Mouse (Mus musculus) natural killer cell, adult 2 months (primary cell): Measurements from ENCODE around the gene Gpat3.
A peak's percentile ranks its signal among the peaks of the same experiment; 100 is the strongest.

ENCODE experiments used
- DNase-seq, 2 experiments: peaks; one replicate each; pipeline ENCODE4 v3.0.0; 2022; ENCODE audit warnings: low spot score in 2 of 2

Gpat3 gene

GRCm38 (mm10) chr5:100860417-100861053, 15.0 kb downstream of the Gpat3 start:
- DNase-seq = no peak

GRCm38 (mm10) chr5:100861140-100861539, 15.6 kb downstream of the Gpat3 start:
- no peak for DNase-seq

GRCm38 (mm10) chr5:100861811-100862210, 16.3 kb downstream of the Gpat3 start:
- no peak for DNase-seq

GRCm38 (mm10) chr5:100863091-100863490, 17.6 kb downstream of the Gpat3 start:
- no peak for DNase-seq

GRCm38 (mm10) chr5:100864438-100864837, 18.9 kb downstream of the Gpat3 start:
- DNase-seq = no peak

- DNase-seq = no peak
Measured at GRCm38 (mm10) chr5:100866183-100866582, 20.7 kb downstream of the Gpat3 start.

- DNase-seq = no peak
Measured at GRCm38 (mm10) chr5:100869197-100869895, 23.8 kb downstream of the Gpat3 start.

- peak; percentile 19 to 74 for DNase-seq
Measured at GRCm38 (mm10) chr5:100871987-100872386, 26.5 kb downstream of the Gpat3 start.

GRCm38 (mm10) chr5:100874721-100875120, 29.2 kb downstream of the Gpat3 start:
- DNase-seq = no peak

- no peak for DNase-seq
Measured at GRCm38 (mm10) chr5:100875180-100875579, 29.7 kb downstream of the Gpat3 start.

- DNase-seq = no peak
Measured at GRCm38 (mm10) chr5:100877021-100877420, 31.5 kb downstream of the Gpat3 start.

- no peak for DNase-seq
Measured at GRCm38 (mm10) chr5:100885216-100885615, 39.7 kb downstream of the Gpat3 start.

- DNase-seq = no peak
Measured at GRCm38 (mm10) chr5:100886331-100886988, 40.9 kb downstream of the Gpat3 start.

- DNase-seq = no peak
Measured at GRCm38 (mm10) chr5:100896199-100896598, 50.7 kb downstream of the Gpat3 start.

GRCm38 (mm10) chr5:100899745-100900489, 54.4 kb downstream of the Gpat3 start:
- DNase-seq = no peak

- DNase-seq = no peak
Measured at GRCm38 (mm10) chr5:100901046-100901445, 55.5 kb downstream of the Gpat3 start.

- no peak for DNase-seq
Measured at GRCm38 (mm10) chr5:100908478-100908877, 63.0 kb downstream of the Gpat3 start.

- no peak for DNase-seq
Measured at GRCm38 (mm10) chr5:100908901-100909300, 63.4 kb downstream of the Gpat3 start.

- no peak for DNase-seq
Measured at GRCm38 (mm10) chr5:100909691-100910090, 64.2 kb downstream of the Gpat3 start.

GRCm38 (mm10) chr5:100911502-100912097, 66.1 kb downstream of the Gpat3 start:
- DNase-seq = peak; percentile 17 to 42

- DNase-seq = peak in 1 of 2 experiments; percentile 6
Measured at GRCm38 (mm10) chr5:100912366-100912765, 66.9 kb downstream of the Gpat3 start.

- DNase-seq = no peak
Measured at GRCm38 (mm10) chr5:100913274-100913673, 67.8 kb downstream of the Gpat3 start.
